Mouse (Mus musculus) heart, adult 2 months (tissue): ENCODE results near the gene Dgkz. TPM values are rescaled to one million over a fixed set of nuclear protein-coding genes. Genes with fewer than 3 reads are reported as not detected.

ENCODE experiments used
- DNase-seq, 2 experiments: peaks; one replicate each; pipeline ENCODE4 v3.0.0; 2021
- H3K27ac ChIP-seq: fragments of 200-600 bp; 2 replicates; pipeline ENCODE4 v1.8.1; 2022
- H3K27me3 ChIP-seq: fragments of 200-500 bp; 2 replicates; pipeline ENCODE4 v1.6.1; 2012; ENCODE audit warnings: mild to moderate bottlenecking, low read length, inconsistent platforms, mixed read lengths; ENCODE audit not compliant: control insufficient read depth, insufficient read depth
- H3K36me3 ChIP-seq: fragments of 200-500 bp; 2 replicates; pipeline ENCODE4 v1.6.1; 2012; ENCODE audit warnings: low read length, inconsistent platforms; ENCODE audit not compliant: control insufficient read depth, insufficient read depth
- H3K4me1 ChIP-seq: fragments of 200-500 bp; 2 replicates; pipeline ENCODE4 v1.6.1; 2011; ENCODE audit warnings: low read length; ENCODE audit not compliant: control insufficient read depth, insufficient read depth
- H3K4me3 ChIP-seq: fragments of 200-600 bp; 2 replicates; pipeline ENCODE4 v1.8.1; 2022
- H3K79me2 ChIP-seq: fragments of 200-500 bp; replicated peaks from 2 replicates; pipeline ENCODE4 v1.6.1; 2012; ENCODE audit warnings: mild to moderate bottlenecking, inconsistent platforms, low read length, moderate library complexity, mixed read lengths; ENCODE audit not compliant: control insufficient read depth, insufficient read depth
- H3K9ac ChIP-seq: fragments of 200-500 bp; 2 replicates; pipeline ENCODE4 v1.6.1; 2012; ENCODE audit warnings: low read depth, mild to moderate bottlenecking, control low read depth, inconsistent platforms, low read length, mixed read lengths
- CTCF ChIP-seq: fragments of 200-600 bp; IDR thresholded peaks from 2 replicates; pipeline ENCODE4 v1.8.1; 2022; ENCODE audit warnings: antibody characterized with exemption, mild to moderate bottlenecking, moderate library complexity
- EP300 ChIP-seq: fragments of 200-500 bp; IDR thresholded peaks from 2 replicates; pipeline ENCODE4 v1.6.1; 2011; ENCODE audit warnings: low read depth, low read length, control low read depth; ENCODE audit not compliant: insufficient read depth
- POLR2A ChIP-seq: fragments of 200-500 bp; IDR thresholded peaks from 2 replicates; pipeline ENCODE4 v1.6.1; 2011; ENCODE audit warnings: mild to moderate bottlenecking, low read depth, low read length, control low read depth; ENCODE audit not compliant: insufficient read depth
- WGBS: fragments of 180-500 bp; shearing (Covaris S2); methylation state at CpG from one replicate; pipeline ENCODE4 v1.1.7; 2018; 5-methylcytosine and 5-hydroxymethylcytosine counted together
- intact Hi-C: fragments of 180-260 bp; cut with DNase I; formaldehyde crosslinking; loops from one replicate; pipeline ENCODE4 v1.15.1; 2025
- polyA plus RNA-seq: library from polyadenylated mRNA; depleted of rRNA; stranded (reverse); fragments of >200 nt; gene quantifications from 2 replicates; pipeline ENCODE4 v1.2.3, GENCODE M21; 2012
- total RNA-seq, 2 experiments: library from RNA; stranded (reverse); gene quantifications; 2 replicates each; pipeline ENCODE4 v1.2.3; 2021

Dgkz gene
- total and polyA plus RNA-seq, 3 experiments, result 35.5 to 102 (median 37.5) TPM

- H3K27ac ChIP-seq, result no peak overlapping the region
- H3K9ac ChIP-seq, result no peak overlapping the region
- 88% methylated on average over 5 of the region's 5 CpGs for WGBS
- intact Hi-C loops, result no loop called here
- no peaks in the 10 kb centered on the region for H3K27me3 ChIP-seq
- H3K4me3 ChIP-seq, result no peak overlapping the region
- TF ChIP-seq CTCF, result no peak
- TF ChIP-seq POLR2A, result no peak
- no peak for TF ChIP-seq EP300
- H3K79me2 ChIP-seq, result peaks cover 18% of the 10 kb centered on the region
- peaks cover 21% of the 10 kb centered on the region for H3K4me1 ChIP-seq
- no peaks in the 10 kb centered on the region for H3K36me3 ChIP-seq
- DNase-seq, result no peak
Measured at GRCm38 (mm10) chr2:91960459-91960858, 15.2 kb downstream of the Dgkz start.

GRCm38 (mm10) chr2:91959544-91960410 lies 15.9 kb downstream of the Dgkz start:
- no peak overlapping the region for H3K9ac ChIP-seq
- no peaks in the 10 kb centered on the region for H3K27me3 ChIP-seq
- peaks cover 26% of the 10 kb centered on the region for H3K4me1 ChIP-seq
- no peak overlapping the region for H3K4me3 ChIP-seq
- WGBS, result 58% methylated on average over 11 of the region's 11 CpGs
- H3K79me2 ChIP-seq, result peaks cover 19% of the 10 kb centered on the region
- no peak for TF ChIP-seq POLR2A
- no peak for TF ChIP-seq EP300
- peak overlapping the region; percentile 40; the same call in 1 of the 2 replicates for H3K27ac ChIP-seq
- H3K36me3 ChIP-seq, result 0 out of 2 replicates have a peak, but pooled peaks cover 1% of the 10 kb centered on the region
- DNase-seq, result peak in 1 of 2 experiments; percentile 40
- intact Hi-C loops, result loop anchor here (1.0 kb wide), 1 partner anchor 15 kb away; no protein-coding TSS in a partner anchor

GRCm38 (mm10) chr2:91958701-91959457 lies 16.8 kb downstream of the Dgkz start:
- no peak overlapping the region for H3K4me3 ChIP-seq
- peaks cover 28% of the 10 kb centered on the region for H3K4me1 ChIP-seq
- 0 out of 2 replicates have a peak, but pooled peaks have one; percentile 20 for TF ChIP-seq EP300
- TF ChIP-seq POLR2A, result no peak
- peak; percentile 98 for TF ChIP-seq CTCF
- no peaks in the 10 kb centered on the region for H3K27me3 ChIP-seq
- peak overlapping the region; percentile 40 for H3K27ac ChIP-seq
- peak; percentile 60 to 70 for DNase-seq
- WGBS, result 43% methylated on average over 10 of the region's 10 CpGs
- peaks cover 19% of the 10 kb centered on the region for H3K79me2 ChIP-seq
- H3K36me3 ChIP-seq, result peaks cover 6% of the 10 kb centered on the region; the same call in 1 of the 2 replicates
- no peak overlapping the region; the same call in none of the 2 replicates for H3K9ac ChIP-seq
- intact Hi-C loops, result loop anchor here (1.0 kb wide), 1 partner anchor 15 kb away; no protein-coding TSS in a partner anchor

- WGBS, result 67% methylated on average over 8 of the region's 8 CpGs
Measured at GRCm38 (mm10) chr2:91958049-91958448, 17.6 kb downstream of the Dgkz start.

GRCm38 (mm10) chr2:91957096-91957495 lies 18.6 kb downstream of the Dgkz start:
- H3K27ac ChIP-seq, result no peak overlapping the region
- intact Hi-C loops, result no loop called here
- WGBS, result 1% methylated on average over 4 of the region's 4 CpGs
- peak in 1 of 2 experiments; percentile 20 for DNase-seq
- TF ChIP-seq EP300, result no peak
- TF ChIP-seq POLR2A, result no peak
- no peak for TF ChIP-seq CTCF
- no peak overlapping the region for H3K9ac ChIP-seq
- H3K4me1 ChIP-seq, result peaks cover 28% of the 10 kb centered on the region
- peaks cover 6% of the 10 kb centered on the region for H3K36me3 ChIP-seq
- no peak overlapping the region for H3K4me3 ChIP-seq
- H3K27me3 ChIP-seq, result no peaks in the 10 kb centered on the region
- H3K79me2 ChIP-seq, result peaks cover 15% of the 10 kb centered on the region

More at GRCm38 (mm10) chr2:91958049-91958448, 17.6 kb downstream of the Dgkz start:
- TF ChIP-seq EP300, result no peak
- TF ChIP-seq POLR2A, result no peak
- TF ChIP-seq CTCF, result no peak
- no peaks in the 10 kb centered on the region for H3K27me3 ChIP-seq
- H3K36me3 ChIP-seq, result peaks cover 6% of the 10 kb centered on the region
- H3K9ac ChIP-seq, result no peak overlapping the region
- H3K79me2 ChIP-seq, result peaks cover 18% of the 10 kb centered on the region
- no peak for DNase-seq
- H3K4me3 ChIP-seq, result no peak overlapping the region
- intact Hi-C loops, result no loop called here
- H3K27ac ChIP-seq, result no peak overlapping the region
- H3K4me1 ChIP-seq, result peaks cover 32% of the 10 kb centered on the region
